Mouse (Mus musculus): ENCODE data around the gene Slc22a1. TPM values are rescaled to one million over a fixed set of nuclear protein-coding genes. Genes with fewer than 3 reads are reported as not detected.

The Slc22a1 gene
- polyA plus RNA-seq (2014; fragmentation: Nextera tagmentation; extraction: Ambion mirVana), result not detected in 2 replicates

- H3K4me1 ChIP-seq (replicated peaks; ENCODE audit: control insufficient read depth, insufficient read depth, low read length), result no peaks in the 10 kb centered on the region
- H3K4me2 ChIP-seq (ENCODE audit: low read depth, low read length, severe bottlenecking), result no peak within 1 kb of the TSS
- WGBS, result 87% methylated on average over 7 of the region's 7 CpGs
- no peaks in the 10 kb centered on the region for H3K27me3 ChIP-seq (ENCODE audit: control insufficient read depth, insufficient read depth, low read length)
- ATAC-seq (replicated peaks; ENCODE audit: low FRiP score) (no peak), DNase-seq (ENCODE audit: low spot score) (no peak)
- no peaks in the 10 kb centered on the region for H3K9me3 ChIP-seq (ENCODE audit: control insufficient read depth, low read length)
- no peak within 1 kb of the TSS for H3K4me3 ChIP-seq (ENCODE audit: low read depth, low read length)
- no peak within 1 kb of the TSS for H3K27ac ChIP-seq (ENCODE audit: low read depth, low read length)
- H3K9ac ChIP-seq (ENCODE audit: low read length), result no peak within 1 kb of the TSS
- H3K36me3 ChIP-seq (ENCODE audit: control insufficient read depth, insufficient read depth, low read length), result no peaks in the 10 kb centered on the region
These were observed at the start of gene Slc22a1 for GRCm38 (mm10) chr17:12675646-12676045. Slc22a1 (minus strand) TSS chr17:12675829.

GRCm38 (mm10) chr17:12724767-12725744 is 49.4 kb upstream of the Slc22a1 start:
- ATAC-seq (replicated peaks; ENCODE audit: low FRiP score) (no peak), DNase-seq (ENCODE audit: low spot score) (no peak)
- H3K4me2 ChIP-seq (ENCODE audit: low read depth, low read length, severe bottlenecking), result no peak overlapping the region
- no peaks in the 10 kb centered on the region for H3K4me1 ChIP-seq (replicated peaks; ENCODE audit: control insufficient read depth, insufficient read depth, low read length)
- H3K9ac ChIP-seq (ENCODE audit: low read length), result no peak overlapping the region
- no peaks in the 10 kb centered on the region for H3K27me3 ChIP-seq (ENCODE audit: control insufficient read depth, insufficient read depth, low read length)
- no peaks in the 10 kb centered on the region; the same call in 1 of the 2 replicates for H3K36me3 ChIP-seq (ENCODE audit: control insufficient read depth, insufficient read depth, low read length)
- WGBS, result 81% methylated on average over 6 of the region's 6 CpGs
- no peak overlapping the region for H3K4me3 ChIP-seq (ENCODE audit: low read depth, low read length)
- no peaks in the 10 kb centered on the region for H3K9me3 ChIP-seq (ENCODE audit: control insufficient read depth, low read length)
- H3K27ac ChIP-seq (ENCODE audit: low read depth, low read length), result no peak overlapping the region

GRCm38 (mm10) chr17:12723986-12724766 is 48.5 kb upstream of the Slc22a1 start:
- Histone ChIP-seq H3K9ac (ENCODE audit: low read length) (no peak overlapping the region), H3K4me1 (replicated peaks; ENCODE audit: control insufficient read depth, insufficient read depth, low read length) (no peaks in the 10 kb centered on the region), H3K9me3 (ENCODE audit: control insufficient read depth, low read length) (no peaks in the 10 kb centered on the region), H3K27ac (ENCODE audit: low read depth, low read length) (no peak overlapping the region), H3K36me3 (ENCODE audit: control insufficient read depth, insufficient read depth, low read length) (no peaks in the 10 kb centered on the region; the same call in 1 of the 2 replicates), H3K4me2 (ENCODE audit: low read depth, low read length, severe bottlenecking) (no peak overlapping the region), H3K4me3 (ENCODE audit: low read depth, low read length) (no peak overlapping the region), H3K27me3 (ENCODE audit: control insufficient read depth, insufficient read depth, low read length) (no peaks in the 10 kb centered on the region)
- DNase-seq (ENCODE audit: low spot score) (no peak), ATAC-seq (replicated peaks; ENCODE audit: low FRiP score) (no peak)
- 92% methylated on average over 5 of the region's 5 CpGs for WGBS

- H3K9ac ChIP-seq (ENCODE audit: low read length), result no peak overlapping the region
- no peak for DNase-seq (ENCODE audit: low spot score)
- 49% methylated on average over 8 of the region's 8 CpGs for WGBS
- no peaks in the 10 kb centered on the region for H3K9me3 ChIP-seq (ENCODE audit: control insufficient read depth, low read length)
- no peak overlapping the region for H3K4me2 ChIP-seq (ENCODE audit: low read depth, low read length, severe bottlenecking)
- H3K27me3 ChIP-seq (ENCODE audit: control insufficient read depth, insufficient read depth, low read length), result no peaks in the 10 kb centered on the region
- H3K4me1 ChIP-seq (replicated peaks; ENCODE audit: control insufficient read depth, insufficient read depth, low read length), result no peaks in the 10 kb centered on the region
- no peak overlapping the region for H3K27ac ChIP-seq (ENCODE audit: low read depth, low read length)
- no peaks in the 10 kb centered on the region; the same call in 1 of the 2 replicates for H3K36me3 ChIP-seq (ENCODE audit: control insufficient read depth, insufficient read depth, low read length)
- no peak overlapping the region for H3K4me3 ChIP-seq (ENCODE audit: low read depth, low read length)
- no peak for ATAC-seq (replicated peaks; ENCODE audit: low FRiP score)
These were observed 47.0 kb upstream of the Slc22a1 start for GRCm38 (mm10) chr17:12722622-12723021.

- Histone ChIP-seq H3K27me3 (ENCODE audit: control insufficient read depth, insufficient read depth, low read length) (no peaks in the 10 kb centered on the region), H3K27ac (ENCODE audit: low read depth, low read length) (no peak overlapping the region), H3K36me3 (ENCODE audit: control insufficient read depth, insufficient read depth, low read length) (peaks cover 3% of the 10 kb centered on the region; the same call in 1 of the 2 replicates), H3K4me3 (ENCODE audit: low read depth, low read length) (no peak overlapping the region), H3K4me1 (replicated peaks; ENCODE audit: control insufficient read depth, insufficient read depth, low read length) (no peaks in the 10 kb centered on the region), H3K9me3 (ENCODE audit: control insufficient read depth, low read length) (no peaks in the 10 kb centered on the region), H3K9ac (ENCODE audit: low read length) (no peak overlapping the region), H3K4me2 (ENCODE audit: low read depth, low read length, severe bottlenecking) (no peak overlapping the region)
- 88% methylated on average over 5 of the region's 5 CpGs for WGBS
- DNase-seq (ENCODE audit: low spot score) (no peak), ATAC-seq (replicated peaks; ENCODE audit: low FRiP score) (no peak)
These were observed 45.7 kb upstream of the Slc22a1 start for GRCm38 (mm10) chr17:12721118-12721886.

GRCm38 (mm10) chr17:12718251-12718650 is 42.6 kb upstream of the Slc22a1 start:
- ATAC-seq (replicated peaks; ENCODE audit: low FRiP score) (no peak), DNase-seq (ENCODE audit: low spot score) (no peak)
- H3K4me2 ChIP-seq (ENCODE audit: low read depth, low read length, severe bottlenecking), result no peak overlapping the region
- no peaks in the 10 kb centered on the region for H3K27me3 ChIP-seq (ENCODE audit: control insufficient read depth, insufficient read depth, low read length)
- H3K36me3 ChIP-seq (ENCODE audit: control insufficient read depth, insufficient read depth, low read length), result peaks cover 3% of the 10 kb centered on the region; the same call in 1 of the 2 replicates
- H3K4me1 ChIP-seq (replicated peaks; ENCODE audit: control insufficient read depth, insufficient read depth, low read length), result no peaks in the 10 kb centered on the region
- H3K4me3 ChIP-seq (ENCODE audit: low read depth, low read length), result no peak overlapping the region
- no peaks in the 10 kb centered on the region for H3K9me3 ChIP-seq (ENCODE audit: control insufficient read depth, low read length)
- no peak overlapping the region for H3K9ac ChIP-seq (ENCODE audit: low read length)
- WGBS, result 90% methylated on average over 7 of the region's 7 CpGs
- H3K27ac ChIP-seq (ENCODE audit: low read depth, low read length), result no peak overlapping the region

- ATAC-seq (replicated peaks; ENCODE audit: low FRiP score) (no peak), DNase-seq (ENCODE audit: low spot score) (no peak)
- WGBS, result 93% methylated on average over 4 of the region's 4 CpGs
- H3K9ac ChIP-seq (ENCODE audit: low read length), result no peak overlapping the region
- H3K36me3 ChIP-seq (ENCODE audit: control insufficient read depth, insufficient read depth, low read length), result peaks cover 3% of the 10 kb centered on the region; the same call in 1 of the 2 replicates
- H3K4me2 ChIP-seq (ENCODE audit: low read depth, low read length, severe bottlenecking), result no peak overlapping the region
- no peaks in the 10 kb centered on the region for H3K27me3 ChIP-seq (ENCODE audit: control insufficient read depth, insufficient read depth, low read length)
- no peaks in the 10 kb centered on the region for H3K9me3 ChIP-seq (ENCODE audit: control insufficient read depth, low read length)
- H3K4me1 ChIP-seq (replicated peaks; ENCODE audit: control insufficient read depth, insufficient read depth, low read length), result no peaks in the 10 kb centered on the region
- no peak overlapping the region for H3K4me3 ChIP-seq (ENCODE audit: low read depth, low read length)
- H3K27ac ChIP-seq (ENCODE audit: low read depth, low read length), result no peak overlapping the region
These were observed 41.8 kb upstream of the Slc22a1 start for GRCm38 (mm10) chr17:12717445-12717844.

GRCm38 (mm10) chr17:12715032-12715431 is 39.4 kb upstream of the Slc22a1 start:
- DNase-seq (ENCODE audit: low spot score), result no peak
- ATAC-seq (replicated peaks; ENCODE audit: low FRiP score), result no peak
- Histone ChIP-seq H3K9me3 (ENCODE audit: control insufficient read depth, low read length) (no peaks in the 10 kb centered on the region), H3K27me3 (ENCODE audit: control insufficient read depth, insufficient read depth, low read length) (no peaks in the 10 kb centered on the region), H3K9ac (ENCODE audit: low read length) (no peak overlapping the region), H3K27ac (ENCODE audit: low read depth, low read length) (no peak overlapping the region), H3K4me2 (ENCODE audit: low read depth, low read length, severe bottlenecking) (no peak overlapping the region), H3K4me3 (ENCODE audit: low read depth, low read length) (no peak overlapping the region), H3K4me1 (replicated peaks; ENCODE audit: control insufficient read depth, insufficient read depth, low read length) (no peaks in the 10 kb centered on the region), H3K36me3 (ENCODE audit: control insufficient read depth, insufficient read depth, low read length) (peaks cover 3% of the 10 kb centered on the region; the same call in 1 of the 2 replicates)
- WGBS, result 88% methylated on average over 1 of the region's 1 CpGs
